Mouse (Mus musculus) c-Kit-positive CD71-positive TER-119-negative erythroid progenitor cells, embryonic 14.5 days (primary cell): Measurements from ENCODE around the gene Cym.

Source experiments
- DNase-seq: peaks from one replicate; pipeline ENCODE4 v3.0.0-alpha.2; 2013; ENCODE audit warnings: low read depth

Cym gene

DNA sequence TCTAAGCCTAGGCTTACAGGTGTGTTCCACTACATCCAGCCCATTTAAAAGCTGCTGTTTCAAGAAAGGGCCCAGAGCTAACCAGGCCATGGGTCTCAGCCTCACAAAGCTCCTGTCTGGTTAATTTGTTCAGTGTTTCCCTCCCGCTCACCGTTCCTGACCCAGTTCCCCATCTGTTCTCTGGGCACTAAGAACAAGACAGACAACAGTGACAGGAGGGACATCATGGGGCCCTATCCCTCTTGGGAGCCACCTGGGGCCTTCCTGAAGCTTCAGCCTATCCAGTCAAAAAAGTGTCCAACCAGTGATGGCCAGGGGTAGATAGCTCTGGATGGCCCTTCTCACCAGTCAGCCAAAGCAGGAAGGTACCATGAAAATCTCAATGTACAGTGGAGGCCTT, 58.8 kb downstream of the Cym start:
- DNase-seq, result no peak
